Mouse (Mus musculus) right cerebral cortex, postnatal 25 days (tissue): ENCODE measurements around the gene Ccdc28b.

ENCODE experiments used
- DNase-seq: peaks from one replicate; pipeline ENCODE4 v3.0.0; 2022

Gene Ccdc28b

DNA sequence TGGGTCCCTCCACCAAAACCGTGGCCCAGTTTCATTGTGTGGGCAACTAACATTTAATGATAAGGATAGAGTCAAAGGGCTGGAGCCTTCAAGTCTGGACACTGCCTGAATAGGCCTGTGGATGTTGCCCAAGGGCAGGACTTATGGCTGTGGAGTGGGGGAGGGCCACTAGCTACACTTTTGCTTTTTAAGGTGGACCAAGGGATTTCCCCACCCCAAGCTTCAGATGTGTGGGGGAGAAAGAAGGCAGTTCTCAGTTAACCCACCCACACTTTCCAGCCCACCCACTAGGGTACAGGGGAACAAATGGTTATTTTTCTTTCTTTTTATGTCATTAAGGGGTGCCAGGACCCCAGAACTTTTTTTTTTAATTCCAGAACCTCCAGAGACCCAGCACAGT, 39.4 kb downstream of the Ccdc28b start:
- no peak for DNase-seq

DNA sequence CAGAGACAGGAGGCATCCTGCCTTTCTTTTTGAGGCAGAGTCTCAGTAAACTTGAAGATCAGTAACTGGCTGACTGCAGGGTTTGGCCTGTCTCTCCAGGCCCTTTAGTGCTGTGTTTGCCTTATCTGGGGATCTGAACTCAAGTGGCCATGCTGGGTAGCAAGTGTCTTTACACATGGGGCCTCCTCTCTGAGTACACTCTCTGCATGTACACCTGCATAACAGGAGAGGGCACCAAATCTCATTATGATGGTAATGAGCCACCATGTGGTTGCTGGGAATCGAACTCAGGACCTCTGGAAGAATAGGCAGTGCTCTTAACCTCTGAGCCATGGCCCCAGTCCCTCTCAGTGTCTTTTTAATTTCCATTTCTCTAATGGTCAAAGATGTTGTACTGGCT, 41.5 kb downstream of the Ccdc28b start:
- no peak for DNase-seq

DNA sequence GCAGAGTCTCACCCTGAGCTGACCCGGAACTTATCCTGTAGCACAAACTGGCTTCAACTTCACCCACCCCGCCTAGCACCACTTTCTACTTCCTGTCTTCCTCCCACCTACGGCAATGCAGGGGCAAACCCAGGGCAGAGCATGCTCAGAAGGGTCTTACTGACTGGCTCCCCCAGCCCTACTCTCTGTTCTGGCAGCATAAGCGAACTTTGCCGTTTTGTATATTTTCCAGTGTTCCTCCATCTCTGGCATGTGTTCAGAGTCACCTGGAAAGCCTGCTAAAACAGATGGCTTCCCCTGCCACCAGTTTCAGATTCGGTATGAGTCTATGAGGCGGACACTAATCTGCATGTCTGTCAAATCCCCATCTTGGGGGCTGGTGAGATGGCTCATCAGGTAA, 43.4 kb downstream of the Ccdc28b start:
- DNase-seq = no peak

DNA sequence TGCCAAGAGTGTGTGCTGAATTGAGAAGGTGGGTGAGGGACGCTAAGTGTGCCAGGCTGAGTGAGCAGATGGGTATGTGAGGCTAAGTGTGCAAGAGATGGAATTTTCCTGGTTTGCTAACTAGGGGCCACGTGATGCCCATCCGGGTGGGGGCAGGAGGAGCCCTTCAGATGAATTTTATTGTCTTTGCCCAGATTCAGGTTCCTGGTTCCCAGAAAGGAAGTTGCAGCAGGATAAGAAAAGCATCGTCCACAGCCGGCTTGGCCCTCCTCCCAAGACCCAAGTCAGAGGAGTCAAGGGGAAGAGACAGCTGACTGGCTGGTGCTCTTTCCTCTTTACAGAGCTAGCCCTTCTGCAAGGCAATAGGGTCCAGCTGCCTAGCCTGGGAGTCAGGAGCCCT, 45.3 kb downstream of the Ccdc28b start, which contains the start of gene Fam167b:
Gene Fam167b, minus strand, starts transcription at position 84 of the 400 bp plus-strand sequence.
- no peak for DNase-seq

DNA sequence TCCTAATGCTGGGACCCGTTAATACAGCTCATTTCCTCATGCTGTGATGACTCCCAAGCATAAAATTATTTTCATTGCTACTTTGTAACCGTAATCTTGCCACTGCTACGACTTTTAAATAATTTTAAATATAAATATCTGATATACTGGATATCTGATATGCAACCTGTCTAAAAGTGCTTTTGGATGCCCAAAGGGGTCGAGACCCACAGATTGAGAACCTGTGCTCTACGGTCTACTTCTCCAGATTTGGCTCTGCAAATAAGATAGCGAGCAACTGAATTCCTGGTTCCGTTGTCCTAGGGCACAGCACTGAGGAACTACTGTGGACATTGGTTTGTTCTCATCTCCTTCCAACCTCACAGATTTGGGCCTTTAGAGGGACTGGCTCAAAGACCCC, 46.1 kb downstream of the Ccdc28b start:
- no peak for DNase-seq

DNA sequence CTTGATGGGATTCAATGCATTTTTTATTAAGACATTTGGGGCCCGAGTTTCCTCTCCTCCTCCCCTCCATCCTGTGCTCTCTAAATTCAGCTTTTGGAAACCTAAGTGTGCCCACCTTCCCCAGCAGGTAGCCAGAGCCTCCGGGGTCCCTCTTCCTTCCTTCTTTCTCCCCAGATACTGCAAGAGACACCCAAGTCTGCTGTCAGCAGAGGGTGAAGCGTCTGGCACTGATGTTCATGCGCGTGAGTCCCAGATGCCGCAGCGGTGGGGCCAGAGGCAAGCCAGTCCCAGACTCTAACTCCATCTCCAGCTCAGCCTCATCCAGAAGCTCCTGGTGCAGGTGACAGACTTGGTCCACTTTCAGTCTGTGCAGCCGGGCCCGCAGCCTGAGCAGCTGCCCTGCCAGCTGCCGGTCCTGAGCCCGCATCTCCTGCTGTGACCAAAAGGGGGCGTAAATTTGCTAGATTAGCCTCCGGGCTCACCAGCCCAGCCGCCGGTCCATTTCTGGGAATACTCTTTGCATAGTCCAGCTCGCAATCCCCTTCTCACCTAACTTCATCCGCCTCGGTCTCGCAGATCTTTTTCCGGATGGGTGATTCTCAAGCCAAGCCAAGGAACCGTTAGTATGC, 46.8 kb downstream of the Ccdc28b start:
- peak; percentile 39 for DNase-seq

DNA sequence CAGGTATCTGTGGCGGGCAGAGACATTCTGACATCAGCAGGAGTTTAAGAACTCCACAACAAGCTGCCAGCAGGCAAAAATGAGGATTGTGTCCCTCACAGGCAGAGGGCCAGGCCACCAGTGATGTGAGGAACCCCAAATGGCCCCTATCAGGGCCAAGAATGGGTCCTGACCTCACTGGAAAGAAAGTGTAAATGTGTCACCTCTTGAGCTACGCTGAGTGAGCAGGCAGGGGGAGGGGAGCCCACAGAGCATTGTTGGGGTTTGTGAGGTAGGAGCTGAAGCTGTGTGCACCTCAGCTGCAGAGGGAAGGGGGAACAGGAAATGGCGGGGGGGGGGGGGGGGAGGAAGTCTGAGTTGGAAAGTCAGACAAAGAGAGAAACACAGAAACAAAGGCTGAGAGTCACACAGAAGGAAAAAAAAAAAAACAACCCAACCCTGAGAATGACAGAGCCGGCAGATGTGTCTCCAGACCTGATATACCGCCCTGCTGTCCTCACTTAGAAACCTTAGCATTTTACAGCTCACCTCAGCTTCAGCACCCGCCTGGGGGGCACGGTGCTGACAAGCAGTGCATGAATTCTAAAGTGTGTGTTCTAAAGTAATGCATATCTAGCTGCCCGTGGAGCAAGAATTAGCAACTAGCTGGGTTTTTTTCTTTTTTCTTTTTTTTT, 48.4 kb downstream of the Ccdc28b start:
- no peak for DNase-seq

DNA sequence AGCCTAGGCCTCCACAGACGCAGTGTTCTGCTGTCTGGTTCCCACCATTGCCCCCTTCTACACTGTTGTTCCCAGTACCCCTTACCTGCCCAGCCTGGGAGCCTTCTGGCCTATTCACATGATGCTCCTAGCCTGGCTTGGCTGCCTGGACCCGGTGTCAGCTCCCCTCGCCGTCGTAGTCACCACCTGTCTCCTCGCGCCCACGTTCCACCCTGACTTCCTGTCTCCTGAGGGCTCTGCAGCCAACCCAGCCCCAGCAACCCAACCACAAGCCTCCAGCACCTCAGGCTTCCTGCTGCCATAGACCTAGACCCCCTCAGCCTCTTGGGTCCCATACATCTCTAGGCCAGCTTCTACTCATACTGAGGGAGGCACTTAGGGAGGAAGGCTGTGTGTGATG, 50.3 kb downstream of the Ccdc28b start, which contains the start of gene Lck:
Gene Lck, minus strand, starts transcription at position 212 of the 400 bp plus-strand sequence.
- no peak for DNase-seq

DNA sequence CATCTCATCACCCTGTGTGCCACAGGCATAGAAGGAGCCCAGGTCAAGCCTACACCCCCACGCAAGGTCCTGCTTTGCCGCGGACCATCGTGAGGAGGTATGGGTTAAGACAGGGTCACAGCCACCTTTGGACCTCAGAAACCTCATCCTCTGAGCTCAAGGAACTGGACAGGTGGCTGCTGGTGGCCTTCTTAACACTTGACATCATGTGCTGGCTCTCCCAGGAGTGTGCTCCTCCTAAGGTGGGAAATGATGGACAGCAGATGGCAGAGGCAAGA, 50.7 kb downstream of the Ccdc28b start:
- no peak for DNase-seq

DNA sequence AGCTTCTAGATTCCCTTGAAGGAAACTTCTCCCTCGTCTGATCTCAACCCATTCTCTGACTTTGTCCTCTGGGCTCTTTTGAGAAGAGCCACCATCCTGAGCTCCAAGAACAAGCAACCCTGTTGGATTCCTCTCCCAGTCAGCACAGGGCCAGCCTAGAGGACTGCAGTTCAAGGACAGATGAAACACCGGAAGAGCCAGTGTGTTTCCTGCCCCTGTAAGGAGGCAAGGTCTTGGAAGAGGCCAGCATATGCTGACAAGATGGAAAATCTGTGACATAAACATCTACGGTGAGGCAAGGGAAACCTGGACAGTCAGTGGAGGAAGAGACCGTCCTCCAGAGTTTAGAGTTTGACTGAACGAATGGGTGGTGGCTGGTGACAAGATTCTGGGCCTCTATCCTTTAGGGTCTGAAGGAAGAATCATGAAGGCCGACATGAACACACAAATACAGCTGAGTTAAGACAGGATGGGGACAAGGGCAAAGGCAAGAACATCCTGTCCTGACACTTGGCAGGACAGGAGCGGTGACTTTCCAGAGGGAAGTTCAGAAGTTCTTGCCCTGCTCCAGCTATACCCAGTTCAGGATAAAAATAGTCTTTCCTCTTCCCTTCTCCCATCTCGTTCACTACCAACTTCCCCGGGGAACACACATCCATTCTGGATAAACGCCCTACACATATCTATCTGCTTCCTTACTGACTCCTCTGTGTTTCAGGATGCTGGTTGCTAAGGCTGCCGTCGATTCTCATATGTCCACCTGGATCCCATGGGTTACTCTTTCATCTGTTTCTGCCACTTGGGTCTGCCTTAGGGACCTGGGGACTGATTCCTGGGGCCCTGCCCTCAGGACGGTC, 51.3 kb downstream of the Ccdc28b start:
- DNase-seq = no peak

DNA sequence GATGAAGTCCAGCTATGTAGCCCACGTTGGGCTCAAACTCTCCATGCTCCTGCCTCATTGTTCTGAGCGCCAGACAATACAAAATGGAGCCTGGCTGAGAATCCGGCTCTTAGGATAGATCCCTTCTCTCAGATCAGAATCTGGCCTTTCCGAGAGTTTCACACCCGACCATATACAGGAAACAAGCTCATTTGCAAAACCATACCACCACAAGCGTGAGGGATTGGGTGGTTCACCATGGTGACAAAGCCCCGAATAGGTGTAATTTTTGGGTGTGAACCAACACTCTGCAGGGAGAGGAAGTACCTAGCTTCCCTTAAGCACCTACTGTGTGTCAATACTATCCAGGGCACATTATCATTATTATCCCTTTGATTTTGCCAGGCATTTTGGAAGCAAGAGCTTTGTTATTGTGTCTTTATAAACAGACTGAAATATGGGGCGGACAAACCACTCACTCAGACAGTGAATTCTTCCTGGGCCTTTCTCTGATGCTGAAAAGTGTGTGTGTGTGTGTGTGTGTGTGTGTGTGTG, 52.1 kb downstream of the Ccdc28b start:
- DNase-seq = no peak

DNA sequence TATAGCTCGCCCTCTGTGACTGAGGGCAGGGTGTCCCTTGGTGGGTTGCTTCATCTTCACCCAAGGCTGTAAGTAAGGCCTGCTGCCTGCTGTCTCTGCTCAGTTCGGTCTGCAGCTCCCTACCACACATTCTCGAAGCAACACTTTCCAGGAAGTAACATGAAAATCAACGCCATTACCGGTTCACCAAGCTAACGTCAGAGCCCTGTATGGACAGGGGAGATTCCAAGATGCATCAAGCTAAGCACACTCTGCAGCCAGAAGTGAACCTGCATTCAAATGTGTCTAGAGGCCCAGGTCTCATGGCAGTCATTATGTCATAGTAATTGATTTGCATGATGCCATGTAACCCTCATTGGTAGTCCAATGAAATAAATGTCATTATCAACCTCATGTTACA, 53.7 kb downstream of the Ccdc28b start:
- DNase-seq = no peak
